Mouse (Mus musculus): ENCODE measurements at regions not wholly inside any gene's neighbourhood (a gene's known extent, or its start where the extent isn't known, plus 50 kb on each side); places are given as distances from the start of the nearest gene placed in this dataset.

GRCm38 (mm10) chr2:169233151-169234123, 278.1 kb upstream of the Zfp64 start:
- DNase-seq: no peak

GRCm38 (mm10) chr2:169222264-169222663, 266.9 kb upstream of the Zfp64 start:
- DNase-seq: no peak

GRCm38 (mm10) chr2:169221141-169221540, 265.8 kb upstream of the Zfp64 start:
- no peak for DNase-seq

- DNase-seq: no peak
Measured at GRCm38 (mm10) chr2:169215546-169216043, 260.2 kb upstream of the Zfp64 start.

- no peak for DNase-seq
Measured at GRCm38 (mm10) chr2:169214396-169214795, 259.0 kb upstream of the Zfp64 start.

GRCm38 (mm10) chr2:169213314-169213713, 257.9 kb upstream of the Zfp64 start:
- DNase-seq: peak; percentile 29

GRCm38 (mm10) chr2:169212676-169213257, 257.4 kb upstream of the Zfp64 start:
- no peak for DNase-seq

- DNase-seq: peak; percentile 32
Measured at GRCm38 (mm10) chr2:169204254-169204752, 248.9 kb upstream of the Zfp64 start.

GRCm38 (mm10) chr2:169191974-169192373, 236.6 kb upstream of the Zfp64 start:
- DNase-seq: no peak

- no peak for DNase-seq
Measured at GRCm38 (mm10) chr2:169191465-169191864, 236.1 kb upstream of the Zfp64 start.

GRCm38 (mm10) chr2:169177565-169177964, 222.2 kb upstream of the Zfp64 start:
- DNase-seq: no peak

- no peak for DNase-seq
Measured at GRCm38 (mm10) chr2:169168795-169169194, 213.4 kb upstream of the Zfp64 start.

GRCm38 (mm10) chr2:169168376-169168775, 213.0 kb upstream of the Zfp64 start:
- DNase-seq: no peak

- DNase-seq: no peak
Measured at GRCm38 (mm10) chr2:169161651-169162050, 206.3 kb upstream of the Zfp64 start.

- DNase-seq: no peak
Measured at GRCm38 (mm10) chr2:169158760-169159159, 203.4 kb upstream of the Zfp64 start.

GRCm38 (mm10) chr2:169158005-169158673, 202.8 kb upstream of the Zfp64 start:
- no peak for DNase-seq

GRCm38 (mm10) chr2:169156908-169157307, 201.5 kb upstream of the Zfp64 start:
- no peak for DNase-seq

- no peak for DNase-seq
Measured at GRCm38 (mm10) chr2:169154881-169155280, 199.5 kb upstream of the Zfp64 start.

GRCm38 (mm10) chr2:169147655-169148054, 192.3 kb upstream of the Zfp64 start:
- DNase-seq: no peak

GRCm38 (mm10) chr2:169142224-169142623, 186.8 kb upstream of the Zfp64 start:
- DNase-seq: no peak

- DNase-seq: peak; percentile 8
Measured at GRCm38 (mm10) chr2:169133855-169134254, 178.5 kb upstream of the Zfp64 start.

- DNase-seq: no peak
Measured at GRCm38 (mm10) chr2:169125476-169125875, 170.1 kb upstream of the Zfp64 start.

- DNase-seq: no peak
Measured at GRCm38 (mm10) chr2:169122887-169123286, 167.5 kb upstream of the Zfp64 start.

All from kidney, adult 11 months (tissue).